Mouse (Mus musculus): ENCODE data around the gene 1700123O20Rik. TPM values are rescaled to one million over a fixed set of nuclear protein-coding genes. Genes with fewer than 3 reads are reported as not detected.

The 1700123O20Rik gene
- polyA plus RNA-seq, 1 experiment: 64.6 TPM

- TF ChIP-seq POLR2A (IDR thresholded peaks at IDR 0.05; ENCODE audit: borderline replicate concordance, extremely low read depth, insufficient read depth, insufficient read length, poor library complexity, severe bottlenecking): no peak
- TF ChIP-seq CTCF (IDR thresholded peaks at IDR 0.05; ENCODE audit: borderline replicate concordance, extremely low read depth, insufficient read depth, insufficient read length): no peak
- no peak for DNase-seq (ENCODE audit: low read depth)
Observed at GRCm38 (mm10) chr14:54682396-54682795, 3.6 kb upstream of the 1700123O20Rik start.

GRCm38 (mm10) chr14:54685471-54685870, 545 bp upstream of the 1700123O20Rik start:
- TF ChIP-seq POLR2A (IDR thresholded peaks at IDR 0.05; ENCODE audit: borderline replicate concordance, extremely low read depth, insufficient read depth, insufficient read length, poor library complexity, severe bottlenecking) (no peak), CTCF (IDR thresholded peaks at IDR 0.05; ENCODE audit: borderline replicate concordance, extremely low read depth, insufficient read depth, insufficient read length) (no peak)
- DNase-seq (ENCODE audit: low read depth): no peak

- DNase-seq (ENCODE audit: low read depth): peak; percentile 100
- TF ChIP-seq POLR2A (IDR thresholded peaks at IDR 0.05; ENCODE audit: borderline replicate concordance, extremely low read depth, insufficient read depth, insufficient read length, poor library complexity, severe bottlenecking) (peak; percentile 84; the same call in 1 of the 2 replicates), CTCF (IDR thresholded peaks at IDR 0.05; ENCODE audit: borderline replicate concordance, extremely low read depth, insufficient read depth, insufficient read length) (no peak)
Observed at GRCm38 (mm10) chr14:54686522-54687143, 617 bp downstream of the 1700123O20Rik start, which contains the start of gene Acin1. Acin1 (minus strand) TSS chr14:54686931.

- peak; percentile 23 for DNase-seq (ENCODE audit: low read depth)
- no peak for TF ChIP-seq POLR2A (IDR thresholded peaks at IDR 0.05; ENCODE audit: borderline replicate concordance, extremely low read depth, insufficient read depth, insufficient read length, poor library complexity, severe bottlenecking)
- TF ChIP-seq CTCF (IDR thresholded peaks at IDR 0.05; ENCODE audit: borderline replicate concordance, extremely low read depth, insufficient read depth, insufficient read length): no peak
Observed at GRCm38 (mm10) chr14:54687251-54687650, 1.2 kb downstream of the 1700123O20Rik start.

GRCm38 (mm10) chr14:54695042-54695441, 9.0 kb downstream of the 1700123O20Rik start:
- no peak for DNase-seq (ENCODE audit: low read depth)
- no peak for TF ChIP-seq CTCF (IDR thresholded peaks at IDR 0.05; ENCODE audit: borderline replicate concordance, extremely low read depth, insufficient read depth, insufficient read length)
- TF ChIP-seq POLR2A (IDR thresholded peaks at IDR 0.05; ENCODE audit: borderline replicate concordance, extremely low read depth, insufficient read depth, insufficient read length, poor library complexity, severe bottlenecking): no peak

GRCm38 (mm10) chr14:54696752-54697151, 10.7 kb downstream of the 1700123O20Rik start:
- no peak for DNase-seq (ENCODE audit: low read depth)
- TF ChIP-seq POLR2A (IDR thresholded peaks at IDR 0.05; ENCODE audit: borderline replicate concordance, extremely low read depth, insufficient read depth, insufficient read length, poor library complexity, severe bottlenecking) (no peak), CTCF (IDR thresholded peaks at IDR 0.05; ENCODE audit: borderline replicate concordance, extremely low read depth, insufficient read depth, insufficient read length) (no peak)

- no peak for TF ChIP-seq CTCF (IDR thresholded peaks at IDR 0.05; ENCODE audit: borderline replicate concordance, extremely low read depth, insufficient read depth, insufficient read length)
- no peak for TF ChIP-seq POLR2A (IDR thresholded peaks at IDR 0.05; ENCODE audit: borderline replicate concordance, extremely low read depth, insufficient read depth, insufficient read length, poor library complexity, severe bottlenecking)
- no peak for DNase-seq (ENCODE audit: low read depth)
Observed at GRCm38 (mm10) chr14:54698733-54699132, 12.7 kb downstream of the 1700123O20Rik start, which contains the start of gene Gm29776. Gm29776 (minus strand) TSS chr14:54698833.

- DNase-seq (ENCODE audit: low read depth): no peak
- TF ChIP-seq CTCF (IDR thresholded peaks at IDR 0.05; ENCODE audit: borderline replicate concordance, extremely low read depth, insufficient read depth, insufficient read length) (no peak), POLR2A (IDR thresholded peaks at IDR 0.05; ENCODE audit: borderline replicate concordance, extremely low read depth, insufficient read depth, insufficient read length, poor library complexity, severe bottlenecking) (no peak)
Observed at GRCm38 (mm10) chr14:54699586-54699985, 13.6 kb downstream of the 1700123O20Rik start.

GRCm38 (mm10) chr14:54701298-54701697, 15.3 kb downstream of the 1700123O20Rik start:
- TF ChIP-seq POLR2A (IDR thresholded peaks at IDR 0.05; ENCODE audit: borderline replicate concordance, extremely low read depth, insufficient read depth, insufficient read length, poor library complexity, severe bottlenecking) (no peak), CTCF (IDR thresholded peaks at IDR 0.05; ENCODE audit: borderline replicate concordance, extremely low read depth, insufficient read depth, insufficient read length) (peak; percentile 85)
- peak; percentile 81 for DNase-seq (ENCODE audit: low read depth)

- no peak for TF ChIP-seq CTCF (IDR thresholded peaks at IDR 0.05; ENCODE audit: borderline replicate concordance, extremely low read depth, insufficient read depth, insufficient read length)
- no peak for TF ChIP-seq POLR2A (IDR thresholded peaks at IDR 0.05; ENCODE audit: borderline replicate concordance, extremely low read depth, insufficient read depth, insufficient read length, poor library complexity, severe bottlenecking)
- no peak for DNase-seq (ENCODE audit: low read depth)
Observed at GRCm38 (mm10) chr14:54703207-54703606, 17.2 kb downstream of the 1700123O20Rik start.

- no peak for DNase-seq (ENCODE audit: low read depth)
- TF ChIP-seq CTCF (IDR thresholded peaks at IDR 0.05; ENCODE audit: borderline replicate concordance, extremely low read depth, insufficient read depth, insufficient read length) (no peak), POLR2A (IDR thresholded peaks at IDR 0.05; ENCODE audit: borderline replicate concordance, extremely low read depth, insufficient read depth, insufficient read length, poor library complexity, severe bottlenecking) (no peak)
Observed at GRCm38 (mm10) chr14:54705844-54706243, 19.8 kb downstream of the 1700123O20Rik start.
